Mouse (Mus musculus) left cerebral cortex, postnatal 14 days (tissue): ENCODE data around the gene Lefty1. TPM values are rescaled to one million over a fixed set of nuclear protein-coding genes. Genes with fewer than 3 reads are reported as not detected.
"Not testable (repeated sequence)": the region's sequence is repeated elsewhere in the genome, so short reads cannot be mapped to it uniquely, and the experiment has no call there.

Source experiments
- DNase-seq, 2 experiments: peaks; one replicate each; pipeline ENCODE4 v3.0.0; 2021 to 2022; ENCODE audit warnings: low spot score in 2 of 2, mixed read lengths in 1 of 2
- intact Hi-C: fragments of 180-260 bp; cut with DNase I; formaldehyde crosslinking; loops from one replicate; pipeline ENCODE4 v1.15.1; 2025
- long read RNA-seq, 2 experiments: library from polyadenylated mRNA; stranded (forward); transcript quantifications; one replicate each; pipeline ENCODE4 v2.0.0; 2021
- total RNA-seq, 2 experiments: library from RNA; stranded (reverse); gene quantifications; 2 replicates each; pipeline ENCODE4 v1.2.3; 2021

The Lefty1 gene
- 1 to 10 TPM in 1 of 2 experiments, under 1 TPM in 1; 0.37 to 1.9 TPM for total RNA-seq
- long read RNA-seq, experiment 1: 0 reads
- long read RNA-seq, experiment 2: 0 reads

GRCm38 (mm10) chr1:180934467-180935419, at the start of gene Lefty1:
Gene Lefty1 (plus strand): TSS chr1:180935022.
- DNase-seq: no peak
- intact Hi-C loops: no loop called here

GRCm38 (mm10) chr1:180888556-180889042, 46.2 kb upstream of the Lefty1 start:
- DNase-seq: peak in 1 of 2 experiments; percentile 30

GRCm38 (mm10) chr1:180889172-180889571, 45.6 kb upstream of the Lefty1 start:
- intact Hi-C loops: no loop called here
- no peak for DNase-seq

More at GRCm38 (mm10) chr1:180888556-180889042, 46.2 kb upstream of the Lefty1 start:
- intact Hi-C loops: no loop called here

- intact Hi-C loops: no loop called here
- no peak for DNase-seq
Measured at GRCm38 (mm10) chr1:180889841-180890240, 45.0 kb upstream of the Lefty1 start.

GRCm38 (mm10) chr1:180892808-180893207, 42.0 kb upstream of the Lefty1 start, which contains the start of gene Lefty2:
Gene Lefty2 (plus strand): TSS chr1:180893108.
- intact Hi-C loops: no loop called here
- DNase-seq: no peak

- intact Hi-C loops: loop anchor here (1.0 kb wide), 1 partner anchor 43 kb away; no protein-coding TSS in a partner anchor
- not testable (repeated sequence) for DNase-seq
Measured at GRCm38 (mm10) chr1:180894088-180894987, 40.5 kb upstream of the Lefty1 start.

- intact Hi-C loops: no loop called here
Measured at GRCm38 (mm10) chr1:180901107-180901506, 33.7 kb upstream of the Lefty1 start.

GRCm38 (mm10) chr1:180902915-180903314, 31.9 kb upstream of the Lefty1 start:
- intact Hi-C loops: no loop called here
- no peak for DNase-seq

More at GRCm38 (mm10) chr1:180901107-180901506, 33.7 kb upstream of the Lefty1 start:
- peak; percentile 39 to 62 for DNase-seq

- no peak for DNase-seq
- intact Hi-C loops: no loop called here
Measured at GRCm38 (mm10) chr1:180903666-180904038, 31.2 kb upstream of the Lefty1 start.

GRCm38 (mm10) chr1:180904039-180904814, 30.6 kb upstream of the Lefty1 start, which contains the start of gene Pycr2:
Gene Pycr2 (plus strand): TSS chr1:180904293.
- intact Hi-C loops: no loop called here
- DNase-seq: peak; percentile 93 to 96

GRCm38 (mm10) chr1:180904815-180905080, 30.1 kb upstream of the Lefty1 start:
- intact Hi-C loops: no loop called here
- DNase-seq: no peak

GRCm38 (mm10) chr1:180905307-180905706, 29.5 kb upstream of the Lefty1 start:
- intact Hi-C loops: no loop called here
- DNase-seq: no peak

GRCm38 (mm10) chr1:180905876-180906275, 28.9 kb upstream of the Lefty1 start:
- DNase-seq: no peak
- intact Hi-C loops: no loop called here

- intact Hi-C loops: no loop called here
- no peak for DNase-seq
Measured at GRCm38 (mm10) chr1:180906461-180907147, 28.2 kb upstream of the Lefty1 start.

- intact Hi-C loops: no loop called here
- DNase-seq: no peak
Measured at GRCm38 (mm10) chr1:180911138-180911537, 23.7 kb upstream of the Lefty1 start.

GRCm38 (mm10) chr1:180911653-180912287, 23.1 kb upstream of the Lefty1 start:
- intact Hi-C loops: no loop called here
- no peak for DNase-seq

- intact Hi-C loops: no loop called here
- DNase-seq: no peak
Measured at GRCm38 (mm10) chr1:180912792-180913191, 22.0 kb upstream of the Lefty1 start.

GRCm38 (mm10) chr1:180913797-180914196, 21.0 kb upstream of the Lefty1 start:
- DNase-seq: no peak
- intact Hi-C loops: no loop called here
